Mouse (Mus musculus): Measurements from ENCODE around the gene Vpreb3. TPM values are rescaled to one million over a fixed set of nuclear protein-coding genes. Genes with fewer than 3 reads are reported as not detected.

Gene Vpreb3
- polyA plus RNA-seq, 1 experiment from 2014 or later, result 0.16 TPM

DNA sequence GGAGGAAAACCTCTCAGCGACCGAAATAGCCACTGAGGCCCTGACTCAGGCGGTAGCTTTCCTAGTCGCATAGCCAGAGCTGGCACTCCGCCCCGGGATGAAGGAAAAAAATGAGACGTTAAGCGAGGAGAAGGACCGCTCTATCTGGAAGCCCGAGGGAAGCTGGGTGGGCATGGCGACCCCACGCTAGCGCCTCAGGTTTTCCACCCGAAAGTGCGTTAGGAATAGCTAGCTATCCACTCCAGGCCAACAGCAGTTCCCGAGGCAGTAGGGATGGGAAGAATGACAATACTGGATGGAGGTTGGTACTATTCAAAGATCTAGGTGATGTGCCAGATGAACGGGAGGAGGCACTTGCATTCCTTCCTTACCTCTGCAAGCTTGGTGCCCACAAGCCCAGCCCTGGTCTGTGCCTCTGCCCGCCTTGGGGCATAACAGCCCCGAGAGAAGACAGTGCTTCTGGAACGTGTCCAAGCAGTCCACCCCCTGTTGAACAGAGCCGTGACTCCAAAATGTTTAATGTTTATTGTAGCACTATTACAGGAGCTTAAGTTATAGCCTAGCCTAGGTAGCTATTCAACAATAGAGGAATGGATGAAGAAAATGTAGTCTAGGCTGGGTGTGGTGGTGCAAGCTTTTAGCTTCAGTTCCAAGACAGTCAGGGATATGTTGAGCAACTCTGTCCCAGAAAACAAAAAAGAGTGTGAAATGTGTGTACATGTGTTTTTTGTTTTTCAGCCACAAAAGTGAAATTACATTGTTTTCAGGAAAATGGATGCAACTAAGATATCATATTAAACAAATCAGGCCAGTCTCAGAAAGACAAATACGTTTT, 20.9 kb upstream of the Vpreb3 start:
- TF ChIP-seq CTCF (IDR thresholded peaks at IDR 0.05; ENCODE audit: low read depth), result no peak
- Histone ChIP-seq H3K27ac (replicated peaks) (peak overlapping the region; percentile 88), H3K27me3 (ENCODE audit: control insufficient read depth, insufficient read depth, low read length) (no peaks in the 10 kb centered on the region), H3K9me3 (ENCODE audit: control insufficient read depth, low read length) (no peaks in the 10 kb centered on the region), H3K36me3 (ENCODE audit: control insufficient read depth, insufficient read depth, low read length) (peaks cover 7% of the 10 kb centered on the region; the same call in 1 of the 2 replicates), H3K9ac (ENCODE audit: low read length) (peak overlapping the region; percentile 94), H3K4me2 (replicated peaks; ENCODE audit: low read depth) (peak overlapping the region; percentile 93), H3K4me3 (ENCODE audit: low read depth, low read length) (peak overlapping the region; percentile 94), H3K4me1 (replicated peaks; ENCODE audit: control insufficient read depth, insufficient read depth) (no peaks in the 10 kb centered on the region)
- 3% methylated on average over 22 of the region's 22 CpGs for WGBS
- DNase-seq (ENCODE audit: low spot score) (no peak), ATAC-seq (ENCODE audit: low FRiP score, low TSS enrichment) (peak; percentile 45)

DNA sequence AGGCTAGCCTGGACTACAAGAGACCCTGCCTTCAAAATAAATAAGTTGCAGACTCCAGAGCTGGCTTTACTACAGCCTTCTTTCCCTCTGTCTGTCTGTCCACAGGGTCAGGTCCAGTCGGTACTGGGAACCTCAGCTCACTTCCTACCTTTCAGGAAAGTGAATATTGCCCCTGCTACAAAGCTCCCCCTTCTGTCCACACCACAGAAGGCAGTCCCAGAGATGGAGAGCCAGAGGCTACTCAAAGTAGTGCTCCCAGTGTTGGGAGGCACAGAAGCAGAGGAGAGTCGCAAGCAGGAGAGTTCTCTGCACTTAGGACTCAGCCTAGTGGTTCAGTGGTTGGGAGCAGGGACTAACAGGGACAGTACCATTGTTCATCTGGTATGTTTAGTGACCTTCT, 18.5 kb upstream of the Vpreb3 start:
- no peaks in the 10 kb centered on the region for H3K9me3 ChIP-seq (ENCODE audit: control insufficient read depth, low read length)
- no peak overlapping the region for H3K27ac ChIP-seq (replicated peaks)
- peaks cover 4% of the 10 kb centered on the region; the same call in 1 of the 2 replicates for H3K36me3 ChIP-seq (ENCODE audit: control insufficient read depth, insufficient read depth, low read length)
- WGBS, result 67% methylated on average over 2 of the region's 2 CpGs
- no peaks in the 10 kb centered on the region for H3K4me1 ChIP-seq (replicated peaks; ENCODE audit: control insufficient read depth, insufficient read depth)
- DNase-seq (ENCODE audit: low spot score) (no peak), ATAC-seq (ENCODE audit: low FRiP score, low TSS enrichment) (no peak)
- no peak overlapping the region for H3K9ac ChIP-seq (ENCODE audit: low read length)
- no peak for TF ChIP-seq EP300 (optimal IDR thresholded peaks at IDR 0.05)
- TF ChIP-seq CTCF (IDR thresholded peaks at IDR 0.05; ENCODE audit: low read depth), result peak; percentile 53
- H3K27me3 ChIP-seq (ENCODE audit: control insufficient read depth, insufficient read depth, low read length), result no peaks in the 10 kb centered on the region
- no peak overlapping the region for H3K4me3 ChIP-seq (ENCODE audit: low read depth, low read length)
- H3K4me2 ChIP-seq (replicated peaks; ENCODE audit: low read depth), result no peak overlapping the region

DNA sequence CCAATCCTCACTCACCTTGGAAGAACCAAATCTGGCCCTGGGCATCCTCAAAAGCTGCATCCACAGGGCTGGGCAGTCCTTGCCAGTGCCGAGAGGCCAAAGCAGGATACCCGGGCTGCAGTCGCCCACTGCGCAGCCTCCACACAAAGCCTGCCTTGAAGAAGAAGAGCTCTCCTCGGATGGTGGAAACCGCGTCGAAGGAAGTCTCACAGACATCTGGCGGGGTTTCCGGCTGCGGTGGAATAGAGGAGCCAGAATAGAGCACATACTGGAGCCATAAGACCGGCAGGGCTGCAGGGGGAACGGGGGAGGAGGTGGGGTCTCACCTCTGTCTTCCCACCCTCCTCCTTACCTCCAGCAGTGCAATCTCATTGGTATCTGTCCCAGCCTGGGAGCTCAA, 16.5 kb upstream of the Vpreb3 start:
- H3K36me3 ChIP-seq (ENCODE audit: control insufficient read depth, insufficient read depth, low read length), result peaks cover 4% of the 10 kb centered on the region; the same call in 1 of the 2 replicates
- no peak overlapping the region for H3K9ac ChIP-seq (ENCODE audit: low read length)
- no peak overlapping the region for H3K4me2 ChIP-seq (replicated peaks; ENCODE audit: low read depth)
- H3K27me3 ChIP-seq (ENCODE audit: control insufficient read depth, insufficient read depth, low read length), result no peaks in the 10 kb centered on the region
- DNase-seq (ENCODE audit: low spot score) (no peak), ATAC-seq (ENCODE audit: low FRiP score, low TSS enrichment) (no peak)
- H3K4me1 ChIP-seq (replicated peaks; ENCODE audit: control insufficient read depth, insufficient read depth), result no peaks in the 10 kb centered on the region
- 86% methylated on average over 13 of the region's 13 CpGs for WGBS
- no peaks in the 10 kb centered on the region for H3K9me3 ChIP-seq (ENCODE audit: control insufficient read depth, low read length)
- no peak overlapping the region for H3K4me3 ChIP-seq (ENCODE audit: low read depth, low read length)
- no peak for TF ChIP-seq CTCF (IDR thresholded peaks at IDR 0.05; ENCODE audit: low read depth)
- TF ChIP-seq EP300 (optimal IDR thresholded peaks at IDR 0.05), result no peak
- no peak overlapping the region for H3K27ac ChIP-seq (replicated peaks)

DNA sequence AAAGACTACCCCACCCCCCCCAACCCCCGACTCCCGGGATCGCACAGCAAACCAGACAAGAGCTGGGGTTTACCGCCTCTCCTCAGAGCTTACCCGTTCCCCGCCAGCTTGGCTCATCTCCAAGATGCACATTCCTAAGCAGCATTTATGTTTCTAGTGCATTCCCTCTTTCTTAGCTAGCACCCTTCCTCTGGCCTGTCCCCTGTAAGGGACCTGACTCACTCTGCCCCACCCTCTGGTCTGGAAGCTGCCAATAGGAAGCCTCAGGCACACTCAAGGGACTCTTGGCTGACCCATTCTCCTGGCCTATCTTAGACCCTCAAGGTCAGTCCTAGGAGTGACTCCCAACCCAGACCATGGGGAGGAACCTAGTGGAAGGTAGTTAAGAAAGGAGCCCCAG, 12.6 kb upstream of the Vpreb3 start:
- Histone ChIP-seq H3K9me3 (ENCODE audit: control insufficient read depth, low read length) (no peaks in the 10 kb centered on the region), H3K9ac (ENCODE audit: low read length) (no peak overlapping the region), H3K27me3 (ENCODE audit: control insufficient read depth, insufficient read depth, low read length) (no peaks in the 10 kb centered on the region), H3K4me2 (replicated peaks; ENCODE audit: low read depth) (0 out of 2 replicates have a peak overlapping the region, but pooled peaks have one; percentile 14), H3K4me1 (replicated peaks; ENCODE audit: control insufficient read depth, insufficient read depth) (peaks cover 4% of the 10 kb centered on the region; the same call in 1 of the 2 replicates), H3K36me3 (ENCODE audit: control insufficient read depth, insufficient read depth, low read length) (peaks cover 4% of the 10 kb centered on the region; the same call in 1 of the 2 replicates), H3K4me3 (ENCODE audit: low read depth, low read length) (no peak overlapping the region), H3K27ac (replicated peaks) (no peak overlapping the region)
- TF ChIP-seq EP300 (optimal IDR thresholded peaks at IDR 0.05) (no peak), CTCF (IDR thresholded peaks at IDR 0.05; ENCODE audit: low read depth) (no peak)
- ATAC-seq (ENCODE audit: low FRiP score, low TSS enrichment) (no peak), DNase-seq (ENCODE audit: low spot score) (no peak)
- WGBS, result 12% methylated on average over 6 of the region's 6 CpGs

DNA sequence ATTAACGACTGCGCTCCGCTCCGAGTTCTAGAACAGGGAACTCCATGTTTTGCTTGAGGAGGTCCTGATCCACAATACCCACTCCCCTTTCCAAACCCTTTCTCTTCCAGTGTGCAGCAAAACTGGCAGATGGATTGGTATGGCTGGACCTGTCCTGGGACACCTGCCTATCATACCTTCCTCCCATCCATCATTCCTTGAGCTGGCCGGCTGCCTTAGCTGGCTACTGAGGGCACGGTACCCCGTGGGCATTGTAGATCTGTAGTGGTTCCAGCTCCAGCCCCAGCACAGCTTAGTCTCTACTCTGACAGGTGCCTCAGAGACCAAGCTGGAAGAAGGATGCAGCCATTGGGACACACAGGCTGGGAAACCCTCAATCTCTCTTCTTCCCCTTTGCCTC, 11.5 kb upstream of the Vpreb3 start:
- Histone ChIP-seq H3K4me2 (replicated peaks; ENCODE audit: low read depth) (peak overlapping the region; percentile 91), H3K9ac (ENCODE audit: low read length) (peak overlapping the region; percentile 82; the same call in 1 of the 2 replicates), H3K27ac (replicated peaks) (no peak overlapping the region), H3K4me1 (replicated peaks; ENCODE audit: control insufficient read depth, insufficient read depth) (peaks cover 6% of the 10 kb centered on the region; the same call in 1 of the 2 replicates), H3K4me3 (ENCODE audit: low read depth, low read length) (peak overlapping the region; percentile 58; the same call in 1 of the 2 replicates), H3K9me3 (ENCODE audit: control insufficient read depth, low read length) (no peaks in the 10 kb centered on the region), H3K27me3 (ENCODE audit: control insufficient read depth, insufficient read depth, low read length) (no peaks in the 10 kb centered on the region), H3K36me3 (ENCODE audit: control insufficient read depth, insufficient read depth, low read length) (peaks cover under 1% of the 10 kb centered on the region; the same call in 1 of the 2 replicates)
- ATAC-seq (ENCODE audit: low FRiP score, low TSS enrichment), result no peak
- DNase-seq (ENCODE audit: low spot score), result no peak
- WGBS, result 12% methylated on average over 7 of the region's 7 CpGs
- TF ChIP-seq CTCF (IDR thresholded peaks at IDR 0.05; ENCODE audit: low read depth), result no peak
- no peak for TF ChIP-seq EP300 (optimal IDR thresholded peaks at IDR 0.05)

Measured in stomach, postnatal 0 days (tissue).